Mouse (Mus musculus) bone marrow, adult 2 months (tissue): ENCODE data around the gene Rbx1. TPM values are rescaled to one million over a fixed set of nuclear protein-coding genes. Genes with fewer than 3 reads are reported as not detected.
"Not testable (repeated sequence)": the region's sequence is repeated elsewhere in the genome, so short reads cannot be mapped to it uniquely, and the experiment has no call there.

Source experiments
- H3K27ac ChIP-seq: fragments of 200-500 bp; 2 replicates; pipeline ENCODE4 v1.5.1; 2012; ENCODE audit warnings: low read depth, mild to moderate bottlenecking, control low read depth, inconsistent platforms, low read length; ENCODE audit not compliant: control insufficient read depth, poor library complexity, insufficient read depth
- H3K4me1 ChIP-seq: fragments of 200-500 bp; 2 replicates; pipeline ENCODE4 v1.6.1; 2011; ENCODE audit warnings: low read length; ENCODE audit not compliant: control insufficient read depth, insufficient read depth
- H3K4me3 ChIP-seq: fragments of 200-500 bp; replicated peaks from 2 replicates; pipeline ENCODE3; 2011; ENCODE audit warnings: mild to moderate bottlenecking, low read depth, low read length, control low read depth; ENCODE audit not compliant: control insufficient read depth
- CTCF ChIP-seq: fragments of 200-500 bp; IDR thresholded peaks from 2 replicates; pipeline ENCODE4 v1.5.1; 2011; ENCODE audit warnings: low read length, control low read depth; ENCODE audit not compliant: control insufficient read depth, insufficient read depth
- POLR2A ChIP-seq: fragments of 200-500 bp; IDR thresholded peaks from 2 replicates; pipeline ENCODE4 v1.6.1; 2011; ENCODE audit warnings: low read depth, mild to moderate bottlenecking, control low read depth, low read length, borderline replicate concordance; ENCODE audit not compliant: control insufficient read depth
- WGBS: fragments of 180-500 bp; shearing (Covaris S2); methylation state at CpG from one replicate; pipeline ENCODE4 v1.1.7; 2018; 5-methylcytosine and 5-hydroxymethylcytosine counted together
- polyA plus RNA-seq: library from polyadenylated mRNA; stranded (reverse); fragments of >200 nt; gene quantifications from 2 replicates; pipeline ENCODE4 v1.2.4, GENCODE M21; 2011; ENCODE audit warnings: low replicate concordance; ENCODE audit not compliant: missing spikeins, insufficient read depth, insufficient read length

The Rbx1 gene
- 106 and 185 TPM in 2 replicates for polyA plus RNA-seq

GRCm38 (mm10) chr15:81465901-81466737, at the start of gene Rbx1:
Rbx1 (plus strand) TSS chr15:81466296.
- Histone ChIP-seq H3K4me3 (peak within 1 kb of the TSS; percentile 84), H3K4me1 (no peaks in the 10 kb centered on the region), H3K27ac (peak within 1 kb of the TSS; percentile 98)
- WGBS = under 1% methylated on average over 62 of the region's 62 CpGs
- TF ChIP-seq POLR2A = peak; percentile 72; the same call in 1 of the 2 replicates
- TF ChIP-seq CTCF = no peak

DNA sequence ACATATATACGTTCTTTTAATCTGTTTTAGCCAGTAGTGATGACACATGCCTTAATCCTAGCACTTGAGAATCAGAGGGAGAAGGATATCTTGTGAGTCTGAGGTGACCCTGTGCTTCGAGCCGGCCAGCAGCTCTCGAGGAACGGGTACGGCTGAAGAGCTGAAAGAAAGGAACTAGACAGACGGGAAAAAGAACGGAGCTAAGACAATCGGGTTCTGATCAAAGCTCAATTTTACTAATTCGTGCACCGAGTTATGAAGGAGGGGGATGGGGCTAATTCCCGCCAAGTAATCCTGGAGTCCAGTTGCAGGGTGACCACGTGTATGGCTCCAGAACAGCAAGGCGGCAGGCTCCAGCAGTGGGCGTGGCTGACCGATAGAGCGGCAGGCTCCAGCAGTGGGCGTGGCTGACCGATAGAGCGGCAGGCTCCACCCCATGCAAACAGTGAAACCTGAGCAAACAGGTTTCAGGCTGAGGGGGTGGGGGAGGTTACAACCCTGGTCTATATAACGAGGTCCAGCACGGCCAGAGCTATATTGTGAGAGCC, 49.3 kb upstream of the Rbx1 start:
- H3K4me1 ChIP-seq, H3K27ac ChIP-seq: not testable (repeated sequence)
- H3K4me3 ChIP-seq = peak overlapping the region; percentile 15
- WGBS = 3% methylated on average over 22 of the region's 22 CpGs

GRCm38 (mm10) chr15:81418065-81418464, 48.0 kb upstream of the Rbx1 start:
- H3K27ac ChIP-seq = no peak overlapping the region
- TF ChIP-seq POLR2A (no peak), CTCF (no peak)
- peaks cover 4% of the 10 kb centered on the region for H3K4me1 ChIP-seq
- no peak overlapping the region for H3K4me3 ChIP-seq
- WGBS = 87% methylated on average over 4 of the region's 4 CpGs

GRCm38 (mm10) chr15:81421454-81421853, 44.6 kb upstream of the Rbx1 start:
- no peak for TF ChIP-seq POLR2A
- TF ChIP-seq CTCF = no peak
- Histone ChIP-seq H3K27ac (no peak overlapping the region), H3K4me3 (no peak overlapping the region), H3K4me1 (peaks cover 4% of the 10 kb centered on the region)
- WGBS = 19% methylated on average over 1 of the region's 1 CpGs

DNA sequence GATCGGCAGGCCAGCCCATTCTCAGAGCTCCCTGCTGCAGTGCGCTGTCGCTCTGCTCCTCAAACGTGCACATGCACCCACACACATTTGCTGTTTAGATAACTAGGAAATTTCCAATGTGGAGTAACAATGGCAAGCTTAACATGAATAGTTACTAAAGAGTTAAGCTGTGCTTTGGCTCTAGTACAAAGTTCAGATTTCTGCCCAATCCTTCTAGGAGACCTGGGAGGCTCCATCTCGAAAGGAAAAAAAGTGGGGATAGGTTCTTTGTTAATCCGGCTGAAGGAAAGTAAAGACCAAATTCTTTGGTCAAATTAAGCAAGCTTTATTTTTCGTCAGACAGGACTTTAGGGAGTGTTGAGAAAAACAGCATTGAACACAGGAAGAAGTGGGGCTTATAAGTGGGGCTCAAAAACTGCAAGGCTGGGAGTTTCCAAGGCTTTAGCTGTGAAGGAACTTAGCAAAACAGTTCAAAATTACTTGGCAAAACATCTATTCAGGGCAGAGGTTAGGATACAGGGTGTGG, 43.9 kb upstream of the Rbx1 start:
- TF ChIP-seq CTCF = no peak
- no peak for TF ChIP-seq POLR2A
- 74% methylated on average over 7 of the region's 7 CpGs for WGBS
- Histone ChIP-seq H3K27ac (no peak overlapping the region), H3K4me3 (no peak overlapping the region), H3K4me1 (peaks cover 3% of the 10 kb centered on the region)

GRCm38 (mm10) chr15:81425311-81425710, 40.8 kb upstream of the Rbx1 start:
- TF ChIP-seq POLR2A (no peak), CTCF (no peak)
- 88% methylated on average over 3 of the region's 3 CpGs for WGBS
- H3K27ac ChIP-seq = no peak overlapping the region
- no peak overlapping the region for H3K4me3 ChIP-seq
- peaks cover 3% of the 10 kb centered on the region for H3K4me1 ChIP-seq

GRCm38 (mm10) chr15:81427947-81428346, 38.1 kb upstream of the Rbx1 start:
- Histone ChIP-seq H3K4me3 (no peak overlapping the region), H3K4me1 (no peaks in the 10 kb centered on the region; the same call in 1 of the 2 replicates), H3K27ac (no peak overlapping the region)
- no peak for TF ChIP-seq POLR2A
- TF ChIP-seq CTCF = no peak
- 66% methylated on average over 2 of the region's 2 CpGs for WGBS

GRCm38 (mm10) chr15:81431195-81431594, 34.9 kb upstream of the Rbx1 start:
- WGBS = 80% methylated on average over 1 of the region's 1 CpGs
- no peak for TF ChIP-seq CTCF
- TF ChIP-seq POLR2A = no peak
- Histone ChIP-seq H3K27ac (no peak overlapping the region), H3K4me1 (no peaks in the 10 kb centered on the region), H3K4me3 (no peak overlapping the region)

- WGBS = 86% methylated on average over 1 of the region's 1 CpGs
- Histone ChIP-seq H3K27ac (no peak overlapping the region), H3K4me3 (no peak overlapping the region), H3K4me1 (no peaks in the 10 kb centered on the region)
- TF ChIP-seq POLR2A = no peak
- TF ChIP-seq CTCF = no peak
These were observed 27.8 kb upstream of the Rbx1 start for GRCm38 (mm10) chr15:81438345-81438744.
